Mouse (Mus musculus) heart, embryonic 11.5 days (tissue): ENCODE results near the gene Agpat3. TPM values are rescaled to one million over a fixed set of nuclear protein-coding genes. Genes with fewer than 3 reads are reported as not detected.

Experiments
- ATAC-seq: fragments of 200-750 bp; cut with Nextera tagmentation; replicated peaks from 2 replicates; pipeline ENCODE4 v1.8.0; 2017; ENCODE audit warnings: moderate library complexity; ENCODE audit not compliant: insufficient number of reproducible peaks, low FRiP score, low TSS enrichment
- H3K27ac ChIP-seq: fragments of 300-500 bp; sonication (generic); 2 replicates; pipeline ENCODE4 v1.5.1; 2014; ENCODE audit warnings: mild to moderate bottlenecking, low read depth, low read length
- H3K27me3 ChIP-seq: fragments of 300-500 bp; sonication (generic); 2 replicates; pipeline ENCODE4 v1.6.1; 2014; ENCODE audit warnings: mild to moderate bottlenecking, low read length, mixed read lengths; ENCODE audit not compliant: control insufficient read depth, insufficient read depth
- H3K36me3 ChIP-seq: fragments of 300-500 bp; sonication (generic); 2 replicates; pipeline ENCODE4 v1.6.1; 2014; ENCODE audit warnings: mild to moderate bottlenecking, low read length, moderate library complexity, mixed read lengths; ENCODE audit not compliant: control insufficient read depth, insufficient read depth
- H3K4me1 ChIP-seq: fragments of 300-500 bp; sonication (generic); 2 replicates; pipeline ENCODE4 v1.6.1; 2014; ENCODE audit warnings: low read length; ENCODE audit not compliant: control insufficient read depth, insufficient read depth
- H3K4me2 ChIP-seq: fragments of 300-500 bp; sonication (generic); 2 replicates; pipeline ENCODE4 v1.6.1; 2014; ENCODE audit warnings: mild to moderate bottlenecking, moderate library complexity
- H3K4me3 ChIP-seq: fragments of 300-500 bp; sonication (generic); 2 replicates; pipeline ENCODE4 v1.5.1; 2014; ENCODE audit warnings: low read depth, low read length
- H3K9ac ChIP-seq: fragments of 300-500 bp; sonication (generic); 2 replicates; pipeline ENCODE4 v1.6.1; 2014; ENCODE audit warnings: mild to moderate bottlenecking, low read depth, low read length, moderate library complexity
- H3K9me3 ChIP-seq: fragments of 300-500 bp; sonication (generic); replicated peaks from 2 replicates; pipeline ENCODE4 v1.6.1; 2016; ENCODE audit warnings: low read length; ENCODE audit not compliant: control insufficient read depth
- WGBS: fragments of 180-500 bp; shearing (Covaris S2); extraction: QIAGEN DNeasy Blood & Tissue Kit; methylation state at CpG from one replicate; pipeline ENCODE4 v1.1.7; 2014; ENCODE audit not compliant: insufficient replicate concordance; 5-methylcytosine and 5-hydroxymethylcytosine counted together
- polyA plus RNA-seq: library from polyadenylated mRNA; unstranded; fragments of >200 nt; fragmentation: Nextera tagmentation; extraction: Ambion mirVana; gene quantifications from 2 replicates; pipeline ENCODE4 v1.2.1, GENCODE M21; 2014

The Agpat3 gene
- polyA plus RNA-seq, 1 experiment from 2014 or later: 36.1 TPM

GRCm38 (mm10) chr10:78258142-78258675, 94.1 kb downstream of the Agpat3 start:
- no peaks in the 10 kb centered on the region for H3K36me3 ChIP-seq
- H3K9ac ChIP-seq: no peak overlapping the region
- no peak overlapping the region for H3K27ac ChIP-seq
- no peaks in the 10 kb centered on the region for H3K9me3 ChIP-seq
- peaks cover 3% of the 10 kb centered on the region; the same call in 1 of the 2 replicates for H3K27me3 ChIP-seq
- no peak for ATAC-seq
- no peak overlapping the region for H3K4me2 ChIP-seq
- H3K4me3 ChIP-seq: no peak overlapping the region
- no peaks in the 10 kb centered on the region for H3K4me1 ChIP-seq
- 74% methylated on average over 6 of the region's 6 CpGs for WGBS

- no peak overlapping the region for H3K4me2 ChIP-seq
- no peaks in the 10 kb centered on the region for H3K36me3 ChIP-seq
- H3K4me3 ChIP-seq: no peak overlapping the region
- no peaks in the 10 kb centered on the region for H3K4me1 ChIP-seq
- WGBS: 61% methylated on average over 4 of the region's 4 CpGs
- H3K27me3 ChIP-seq: peaks cover 3% of the 10 kb centered on the region; the same call in 1 of the 2 replicates
- no peak overlapping the region for H3K27ac ChIP-seq
- H3K9ac ChIP-seq: no peak overlapping the region
- ATAC-seq: no peak
- no peaks in the 10 kb centered on the region for H3K9me3 ChIP-seq
Measured at GRCm38 (mm10) chr10:78255646-78256059, 96.6 kb downstream of the Agpat3 start.

- Histone ChIP-seq H3K36me3 (no peaks in the 10 kb centered on the region), H3K4me1 (peaks cover 7% of the 10 kb centered on the region), H3K9me3 (no peaks in the 10 kb centered on the region), H3K27ac (no peak overlapping the region), H3K4me3 (no peak overlapping the region), H3K4me2 (no peak overlapping the region), H3K27me3 (no peaks in the 10 kb centered on the region), H3K9ac (no peak overlapping the region)
- ATAC-seq: no peak
- WGBS: 68% methylated on average over 3 of the region's 3 CpGs
Measured at GRCm38 (mm10) chr10:78247206-78247605, 105.1 kb downstream of the Agpat3 start.

- Histone ChIP-seq H3K36me3 (no peaks in the 10 kb centered on the region), H3K9ac (no peak overlapping the region), H3K4me1 (peaks cover 7% of the 10 kb centered on the region), H3K9me3 (no peaks in the 10 kb centered on the region), H3K27ac (no peak overlapping the region), H3K4me2 (no peak overlapping the region), H3K27me3 (no peaks in the 10 kb centered on the region), H3K4me3 (no peak overlapping the region)
- WGBS: 72% methylated on average over 4 of the region's 4 CpGs
- ATAC-seq: no peak
Measured at GRCm38 (mm10) chr10:78246725-78247124, 105.6 kb downstream of the Agpat3 start.

- ATAC-seq: no peak
- Histone ChIP-seq H3K4me3 (peak overlapping the region; percentile 94), H3K4me1 (peaks cover 7% of the 10 kb centered on the region), H3K27me3 (no peaks in the 10 kb centered on the region), H3K9me3 (no peaks in the 10 kb centered on the region), H3K9ac (peak overlapping the region; percentile 82), H3K27ac (no peak overlapping the region), H3K4me2 (peak overlapping the region; percentile 98), H3K36me3 (no peaks in the 10 kb centered on the region)
- WGBS: 18% methylated on average over 7 of the region's 7 CpGs
Measured at GRCm38 (mm10) chr10:78245225-78245547, 107.1 kb downstream of the Agpat3 start.

GRCm38 (mm10) chr10:78244438-78245224, 107.7 kb downstream of the Agpat3 start, which contains the start of gene Trappc10:
TSS of gene Trappc10 (minus strand) at chr10:78244641.
- Histone ChIP-seq H3K27me3 (no peaks in the 10 kb centered on the region), H3K4me3 (peak within 1 kb of the TSS; percentile 94), H3K9ac (peak within 1 kb of the TSS; percentile 82), H3K4me1 (peaks cover 7% of the 10 kb centered on the region), H3K27ac (0 out of 2 replicates have a peak within 1 kb of the TSS, but pooled peaks have one; percentile 10), H3K36me3 (no peaks in the 10 kb centered on the region), H3K9me3 (no peaks in the 10 kb centered on the region), H3K4me2 (peak within 1 kb of the TSS; percentile 98)
- WGBS: 0% methylated on average over 72 of the region's 74 CpGs
- ATAC-seq: peak; percentile 94

- Histone ChIP-seq H3K9me3 (no peaks in the 10 kb centered on the region), H3K36me3 (no peaks in the 10 kb centered on the region), H3K27ac (0 out of 2 replicates have a peak overlapping the region, but pooled peaks have one; percentile 10), H3K4me3 (peak overlapping the region; percentile 94), H3K27me3 (no peaks in the 10 kb centered on the region), H3K9ac (peak overlapping the region; percentile 82), H3K4me1 (peaks cover 7% of the 10 kb centered on the region), H3K4me2 (peak overlapping the region; percentile 98)
- peak; percentile 50 for ATAC-seq
- under 1% methylated on average over 24 of the region's 33 CpGs for WGBS
Measured at GRCm38 (mm10) chr10:78244058-78244437, 108.2 kb downstream of the Agpat3 start.

- Histone ChIP-seq H3K4me1 (peaks cover 7% of the 10 kb centered on the region), H3K36me3 (no peaks in the 10 kb centered on the region), H3K9me3 (no peaks in the 10 kb centered on the region), H3K4me2 (no peak overlapping the region), H3K27me3 (no peaks in the 10 kb centered on the region), H3K9ac (no peak overlapping the region), H3K27ac (no peak overlapping the region), H3K4me3 (no peak overlapping the region)
- 81% methylated on average over 6 of the region's 6 CpGs for whole genome bisulfite sequencing
- ATAC-seq: no peak
Measured at GRCm38 (mm10) chr10:78238926-78239325, 113.4 kb downstream of the Agpat3 start.
